Mouse (Mus musculus): ENCODE data around the gene Slc25a47.

GRCm38 (mm10) chr12:108852822-108853221 lies 17.0 kb downstream of the Slc25a47 start:
- TF ChIP-seq POLR2A (IDR thresholded peaks at IDR 0.05; ENCODE audit: low read depth, low read length) = no peak
- TF ChIP-seq CTCF (IDR thresholded peaks at IDR 0.05; ENCODE audit: borderline replicate concordance, insufficient read depth, low read length) = no peak

Data from embryonic fibroblast, embryonic 13.5 days (primary cell).